Mouse (Mus musculus) midbrain, embryonic 13.5 days (tissue): ENCODE measurements at regions not wholly inside any gene's neighbourhood (a gene's known extent, or its start where the extent isn't known, plus 50 kb on each side); places are given as distances from the start of the nearest gene placed in this dataset.

Source experiments
- ATAC-seq: fragments of 200-750 bp; cut with Nextera tagmentation; 2 replicates; pipeline ENCODE4 v1.8.0; 2017; ENCODE audit warnings: mild to moderate bottlenecking, moderate TSS enrichment, moderate library complexity
- H3K27ac ChIP-seq: fragments of 300-500 bp; sonication (generic); 2 replicates; pipeline ENCODE4 v1.5.1; 2015; ENCODE audit warnings: inconsistent platforms, mild to moderate bottlenecking, moderate library complexity
- H3K27me3 ChIP-seq: fragments of 300-500 bp; sonication (generic); 2 replicates; pipeline ENCODE4 v1.6.1; 2015; ENCODE audit warnings: mild to moderate bottlenecking, inconsistent platforms
- H3K36me3 ChIP-seq: fragments of 300-500 bp; sonication (generic); 2 replicates; pipeline ENCODE4 v1.6.1; 2015; ENCODE audit warnings: mild to moderate bottlenecking, inconsistent platforms
- H3K4me1 ChIP-seq: fragments of 300-500 bp; sonication (generic); replicated peaks from 2 replicates; pipeline ENCODE4 v1.6.1; 2015; ENCODE audit warnings: inconsistent platforms
- H3K4me2 ChIP-seq: fragments of 300-500 bp; sonication (generic); replicated peaks from 2 replicates; pipeline ENCODE4 v1.6.1; 2015; ENCODE audit warnings: moderate library complexity, mild to moderate bottlenecking, inconsistent platforms
- H3K4me3 ChIP-seq: fragments of 300-500 bp; sonication (generic); replicated peaks from 2 replicates; pipeline ENCODE4 v1.5.1; 2015; ENCODE audit warnings: mild to moderate bottlenecking, inconsistent platforms
- H3K9ac ChIP-seq: fragments of 300-500 bp; sonication (generic); replicated peaks from 2 replicates; pipeline ENCODE4 v1.6.1; 2015; ENCODE audit warnings: mild to moderate bottlenecking, inconsistent platforms
- H3K9me3 ChIP-seq: fragments of 300-500 bp; sonication (generic); 2 replicates; pipeline ENCODE4 v1.6.1; 2016; ENCODE audit warnings: mild to moderate bottlenecking, inconsistent platforms
- WGBS: fragments of 180-500 bp; shearing (Covaris S2); methylation state at CpG from one replicate; pipeline ENCODE4 v1.1.7; 2015; 5-methylcytosine and 5-hydroxymethylcytosine counted together

GRCm38 (mm10) chr13:101916876-101917275 lies 148.9 kb upstream of the Pik3r1 start:
- Histone ChIP-seq H3K9me3 (no peaks in the 10 kb centered on the region), H3K27ac (no peak overlapping the region), H3K4me3 (no peak overlapping the region), H3K9ac (no peak overlapping the region), H3K27me3 (no peaks in the 10 kb centered on the region), H3K4me2 (no peak overlapping the region), H3K4me1 (no peaks in the 10 kb centered on the region), H3K36me3 (no peaks in the 10 kb centered on the region)
- no peak for ATAC-seq
- 96% methylated on average over 5 of the region's 5 CpGs for WGBS

GRCm38 (mm10) chr13:101918185-101918584 lies 150.2 kb upstream of the Pik3r1 start:
- H3K27ac ChIP-seq: no peak overlapping the region
- 78% methylated on average over 3 of the region's 3 CpGs for WGBS
- H3K4me1 ChIP-seq: no peaks in the 10 kb centered on the region
- no peak overlapping the region for H3K4me3 ChIP-seq
- no peak overlapping the region for H3K4me2 ChIP-seq
- ATAC-seq: no peak
- H3K36me3 ChIP-seq: no peaks in the 10 kb centered on the region
- H3K9ac ChIP-seq: no peak overlapping the region
- no peaks in the 10 kb centered on the region for H3K27me3 ChIP-seq
- H3K9me3 ChIP-seq: no peaks in the 10 kb centered on the region

DNA sequence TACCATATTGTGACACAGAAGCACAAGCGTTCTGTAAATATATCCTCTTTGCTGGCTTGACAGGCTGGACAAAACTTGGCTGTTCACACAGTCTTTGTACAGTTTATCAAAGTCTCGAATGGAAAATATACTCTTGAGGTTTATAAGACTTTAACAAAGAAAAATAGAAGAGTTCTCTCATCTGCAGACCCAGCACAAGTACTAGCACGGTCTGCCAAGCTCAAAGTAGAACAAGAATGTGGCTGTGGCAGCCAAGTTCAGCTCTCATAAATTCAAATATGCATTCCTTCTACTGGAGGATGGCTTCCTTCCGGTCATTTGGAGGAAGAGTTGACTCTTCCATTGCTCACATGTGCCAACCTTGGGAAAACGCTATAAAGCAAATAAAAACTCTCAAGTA lies 151.2 kb upstream of the Pik3r1 start:
- H3K9ac ChIP-seq: no peak overlapping the region
- H3K4me2 ChIP-seq: no peak overlapping the region
- H3K36me3 ChIP-seq: no peaks in the 10 kb centered on the region
- ATAC-seq: no peak
- WGBS: 87% methylated on average over 5 of the region's 5 CpGs
- no peaks in the 10 kb centered on the region for H3K27me3 ChIP-seq
- no peak overlapping the region for H3K4me3 ChIP-seq
- no peak overlapping the region for H3K27ac ChIP-seq
- no peaks in the 10 kb centered on the region for H3K4me1 ChIP-seq
- H3K9me3 ChIP-seq: no peaks in the 10 kb centered on the region

- Histone ChIP-seq H3K9ac (no peak overlapping the region), H3K4me3 (no peak overlapping the region), H3K27ac (no peak overlapping the region), H3K4me2 (no peak overlapping the region), H3K4me1 (no peaks in the 10 kb centered on the region), H3K9me3 (no peaks in the 10 kb centered on the region), H3K36me3 (no peaks in the 10 kb centered on the region), H3K27me3 (no peaks in the 10 kb centered on the region)
- ATAC-seq: no peak
- WGBS: 83% methylated on average over 3 of the region's 3 CpGs
Measured at GRCm38 (mm10) chr13:101920384-101920783, 152.4 kb upstream of the Pik3r1 start.

DNA sequence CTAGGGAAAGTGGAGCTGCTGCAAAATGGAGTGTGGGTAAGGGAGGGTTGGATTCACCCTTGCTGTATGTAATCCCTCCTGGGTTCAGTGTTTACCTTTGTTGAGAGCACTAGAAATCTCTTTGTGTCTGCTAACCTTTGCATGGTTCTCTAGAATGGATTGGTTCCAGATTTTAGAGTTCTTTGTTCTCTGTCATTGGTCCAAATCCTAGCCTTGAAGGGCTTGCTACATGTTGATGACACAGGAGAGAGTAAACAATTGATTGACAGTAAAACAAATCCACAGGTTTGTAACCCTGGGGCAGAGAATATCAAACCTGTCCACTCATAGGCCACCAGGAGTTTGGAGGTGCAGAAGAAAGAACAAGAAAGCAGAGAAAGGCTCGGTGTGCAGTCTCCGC lies 156.6 kb upstream of the Pik3r1 start:
- Histone ChIP-seq H3K27me3 (no peaks in the 10 kb centered on the region), H3K9ac (no peak overlapping the region), H3K4me3 (no peak overlapping the region), H3K4me1 (no peaks in the 10 kb centered on the region), H3K9me3 (no peaks in the 10 kb centered on the region), H3K27ac (no peak overlapping the region), H3K36me3 (no peaks in the 10 kb centered on the region), H3K4me2 (no peak overlapping the region)
- ATAC-seq: no peak
- WGBS: 73% methylated on average over 2 of the region's 2 CpGs

DNA sequence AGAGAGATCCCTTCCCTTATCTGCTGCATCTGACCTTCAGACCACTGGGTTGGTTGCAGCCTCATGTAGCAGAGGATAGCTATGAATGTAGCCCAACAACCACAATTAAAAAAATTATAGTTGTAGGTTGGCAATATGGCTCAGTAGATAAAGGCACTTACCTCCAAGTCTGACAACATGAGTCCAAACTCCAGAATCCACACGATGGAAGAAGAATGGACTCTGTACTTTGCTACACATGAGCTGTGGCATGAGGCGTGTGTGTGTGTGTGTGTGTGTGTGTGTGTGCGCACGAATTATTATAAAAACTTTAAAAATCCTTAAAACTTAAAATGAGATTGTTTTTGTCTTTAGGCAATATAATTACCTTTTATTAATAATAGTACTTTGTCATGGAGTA lies 163.2 kb upstream of the Pik3r1 start:
- 94% methylated on average over 4 of the region's 4 CpGs for WGBS
- no peak overlapping the region for H3K27ac ChIP-seq
- no peak overlapping the region for H3K4me2 ChIP-seq
- no peaks in the 10 kb centered on the region for H3K36me3 ChIP-seq
- no peak overlapping the region for H3K4me3 ChIP-seq
- no peak overlapping the region for H3K9ac ChIP-seq
- H3K27me3 ChIP-seq: no peaks in the 10 kb centered on the region
- no peak for ATAC-seq
- H3K9me3 ChIP-seq: no peaks in the 10 kb centered on the region
- H3K4me1 ChIP-seq: no peaks in the 10 kb centered on the region

DNA sequence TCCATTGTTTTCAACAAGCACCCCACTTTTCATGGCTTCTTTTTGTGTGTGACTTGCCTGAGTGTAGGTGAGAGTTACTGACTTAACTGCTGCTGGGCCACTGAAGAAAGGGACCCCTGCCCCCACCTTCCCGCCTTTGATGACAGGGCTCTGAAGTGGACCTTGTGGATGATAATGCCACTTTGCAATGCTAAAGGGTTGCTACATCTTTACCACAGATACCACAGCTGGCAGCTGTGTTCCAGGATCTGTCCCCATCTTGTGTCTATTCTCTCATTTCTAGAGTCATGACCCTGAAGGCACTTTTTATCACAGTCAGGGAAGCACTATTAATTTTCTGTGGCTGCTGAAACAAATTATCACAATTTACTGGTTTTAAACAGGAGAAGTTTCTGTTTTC lies 163.9 kb upstream of the Pik3r1 start:
- Histone ChIP-seq H3K27me3 (no peaks in the 10 kb centered on the region), H3K27ac (no peak overlapping the region), H3K4me1 (no peaks in the 10 kb centered on the region), H3K4me2 (no peak overlapping the region), H3K4me3 (no peak overlapping the region), H3K9me3 (no peaks in the 10 kb centered on the region), H3K36me3 (no peaks in the 10 kb centered on the region), H3K9ac (no peak overlapping the region)
- ATAC-seq: no peak
- WGBS: 88% methylated on average over 1 of the region's 1 CpGs

DNA sequence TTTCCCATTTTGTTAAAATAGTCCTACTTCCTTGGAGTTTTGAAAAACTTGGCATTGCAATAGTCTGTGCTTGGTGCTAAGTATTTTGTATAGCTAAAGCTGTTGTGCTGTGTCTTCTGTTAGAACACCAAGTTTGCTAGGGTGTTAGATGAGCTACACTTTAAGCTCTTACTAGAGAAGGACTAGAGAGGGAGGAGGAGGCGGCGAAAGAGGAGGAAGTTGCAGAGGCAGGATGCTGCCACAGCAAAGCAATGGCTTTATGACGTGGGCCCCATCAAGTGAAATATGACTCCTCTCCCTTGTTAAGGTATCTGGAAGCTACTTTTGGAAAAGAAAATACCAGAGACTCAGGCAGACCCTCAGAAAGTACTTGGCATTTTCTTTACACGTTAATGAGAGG lies 167.8 kb upstream of the Pik3r1 start:
- Histone ChIP-seq H3K27ac (no peak overlapping the region), H3K36me3 (no peaks in the 10 kb centered on the region), H3K27me3 (no peaks in the 10 kb centered on the region), H3K9ac (no peak overlapping the region), H3K4me3 (no peak overlapping the region), H3K9me3 (no peaks in the 10 kb centered on the region), H3K4me1 (no peaks in the 10 kb centered on the region), H3K4me2 (no peak overlapping the region)
- ATAC-seq: no peak
- 65% methylated on average over 4 of the region's 4 CpGs for WGBS

- 63% methylated on average over 3 of the region's 3 CpGs for WGBS
- Histone ChIP-seq H3K9me3 (no peaks in the 10 kb centered on the region), H3K9ac (no peak overlapping the region), H3K27ac (no peak overlapping the region), H3K36me3 (no peaks in the 10 kb centered on the region), H3K4me1 (peaks cover 10% of the 10 kb centered on the region; the same call in 1 of the 2 replicates), H3K4me2 (no peak overlapping the region), H3K4me3 (no peak overlapping the region), H3K27me3 (no peaks in the 10 kb centered on the region)
- ATAC-seq: no peak
Measured at GRCm38 (mm10) chr13:101954521-101954920, 186.5 kb upstream of the Pik3r1 start.

GRCm38 (mm10) chr13:101955806-101956418 lies 187.9 kb upstream of the Pik3r1 start:
- Histone ChIP-seq H3K4me1 (peaks cover 10% of the 10 kb centered on the region; the same call in 1 of the 2 replicates), H3K4me3 (no peak overlapping the region), H3K9ac (no peak overlapping the region), H3K27ac (no peak overlapping the region), H3K4me2 (no peak overlapping the region), H3K27me3 (no peaks in the 10 kb centered on the region), H3K9me3 (no peaks in the 10 kb centered on the region), H3K36me3 (no peaks in the 10 kb centered on the region)
- 57% methylated on average over 7 of the region's 7 CpGs for WGBS
- ATAC-seq: peak; percentile 71

GRCm38 (mm10) chr13:101957782-101958181 lies 189.8 kb upstream of the Pik3r1 start:
- Histone ChIP-seq H3K4me3 (no peak overlapping the region), H3K4me1 (peaks cover 10% of the 10 kb centered on the region; the same call in 1 of the 2 replicates), H3K36me3 (no peaks in the 10 kb centered on the region), H3K27me3 (no peaks in the 10 kb centered on the region), H3K4me2 (no peak overlapping the region), H3K9me3 (no peaks in the 10 kb centered on the region), H3K9ac (no peak overlapping the region), H3K27ac (no peak overlapping the region)
- 92% methylated on average over 4 of the region's 4 CpGs for WGBS
- no peak for ATAC-seq

- H3K4me2 ChIP-seq: no peak overlapping the region
- no peak for ATAC-seq
- no peak overlapping the region for H3K27ac ChIP-seq
- no peak overlapping the region for H3K9ac ChIP-seq
- H3K9me3 ChIP-seq: no peaks in the 10 kb centered on the region
- H3K27me3 ChIP-seq: no peaks in the 10 kb centered on the region
- no peaks in the 10 kb centered on the region for H3K4me1 ChIP-seq
- no peak overlapping the region for H3K4me3 ChIP-seq
- whole genome bisulfite sequencing: 85% methylated on average over 7 of the region's 7 CpGs
- H3K36me3 ChIP-seq: no peaks in the 10 kb centered on the region
Measured at GRCm38 (mm10) chr13:101965537-101965936, 197.5 kb upstream of the Pik3r1 start.

DNA sequence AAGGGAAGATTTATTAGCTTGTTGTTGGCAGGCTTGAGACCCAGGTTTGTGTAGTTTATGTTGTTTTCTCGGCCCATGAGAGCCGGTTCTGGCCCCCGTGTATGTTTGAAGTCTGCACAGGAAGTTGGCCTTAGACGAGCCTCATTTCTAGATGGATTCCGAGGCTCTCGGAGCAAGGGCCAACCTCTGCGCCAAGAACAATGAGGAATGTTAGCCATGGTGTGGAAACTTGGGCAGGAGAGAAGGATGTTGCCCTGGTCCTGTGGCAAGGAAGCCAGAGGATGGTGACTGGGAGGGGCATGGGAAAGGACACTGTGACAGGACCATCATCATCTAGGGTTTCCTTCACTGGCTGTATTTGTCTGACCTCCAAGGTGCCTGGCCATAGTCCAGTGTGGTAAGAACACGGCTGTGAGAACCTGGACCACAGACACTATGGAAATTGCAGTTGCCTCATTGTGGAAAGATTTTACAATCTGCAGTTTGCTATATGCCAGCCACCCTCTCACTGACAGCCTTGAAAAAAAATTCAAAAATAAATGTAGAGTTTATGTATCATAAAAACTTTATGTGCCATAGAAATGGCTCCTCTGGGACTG lies 198.9 kb upstream of the Pik3r1 start:
- Histone ChIP-seq H3K9ac (no peak overlapping the region), H3K36me3 (no peaks in the 10 kb centered on the region), H3K4me2 (no peak overlapping the region), H3K27ac (no peak overlapping the region), H3K4me1 (no peaks in the 10 kb centered on the region), H3K4me3 (no peak overlapping the region), H3K9me3 (no peaks in the 10 kb centered on the region), H3K27me3 (no peaks in the 10 kb centered on the region)
- 91% methylated on average over 8 of the region's 8 CpGs for WGBS
- ATAC-seq: no peak
